Mouse (Mus musculus) kidney, adult 2 months (tissue): ENCODE data around the gene Olfr922. TPM values are rescaled to one million over a fixed set of nuclear protein-coding genes. Genes with fewer than 3 reads are reported as not detected.

Experiments
- DNase-seq: peaks from one replicate; pipeline ENCODE4 v3.0.0; 2021
- H3K27ac ChIP-seq: fragments of 200-500 bp; 2 replicates; pipeline ENCODE4 v1.5.1; 2012; ENCODE audit warnings: low read depth, low read length, control low read depth, inconsistent platforms; ENCODE audit not compliant: insufficient read depth
- H3K27me3 ChIP-seq: fragments of 200-500 bp; replicated peaks from 2 replicates; pipeline ENCODE4 v1.6.1; 2012; ENCODE audit warnings: mild to moderate bottlenecking, moderate library complexity, low read length, inconsistent platforms; ENCODE audit not compliant: control insufficient read depth, insufficient read depth
- H3K36me3 ChIP-seq: fragments of 200-500 bp; 2 replicates; pipeline ENCODE4 v1.6.1; 2012; ENCODE audit warnings: mild to moderate bottlenecking, moderate library complexity, low read length, inconsistent platforms; ENCODE audit not compliant: control insufficient read depth, insufficient read depth
- H3K4me1 ChIP-seq: fragments of 200-500 bp; 2 replicates; pipeline ENCODE4 v1.6.1; 2011; ENCODE audit warnings: low read length; ENCODE audit not compliant: control insufficient read depth, insufficient read depth
- H3K4me3 ChIP-seq: fragments of 200-500 bp; 2 replicates; pipeline ENCODE4 v1.5.1; 2011; ENCODE audit warnings: mild to moderate bottlenecking, low read depth, low read length, control low read depth; ENCODE audit not compliant: insufficient read depth
- CTCF ChIP-seq: fragments of 200-500 bp; conservative IDR thresholded peaks from 2 replicates; pipeline ENCODE4 v1.5.1; 2011; ENCODE audit warnings: low read depth, mild to moderate bottlenecking, control low read depth, low read length, moderate library complexity, mixed read lengths; ENCODE audit not compliant: insufficient read depth, insufficient read length
- POLR2A ChIP-seq: fragments of 200-500 bp; IDR thresholded peaks from one replicate; pipeline ENCODE4 v1.6.1; 2011; ENCODE audit warnings: low read depth, low read length, control low read depth
- WGBS: fragments of 180-500 bp; shearing (Covaris S2); methylation state at CpG from one replicate; pipeline ENCODE4 v1.1.7; 2018; 5-methylcytosine and 5-hydroxymethylcytosine counted together
- polyA plus RNA-seq: library from polyadenylated mRNA; depleted of rRNA; stranded (reverse); fragments of >200 nt; gene quantifications from 2 replicates; pipeline ENCODE4 v1.2.3, GENCODE M21; 2012; rRNA removed

Gene Olfr922
- not detected in 2 replicates for polyA plus RNA-seq

DNA sequence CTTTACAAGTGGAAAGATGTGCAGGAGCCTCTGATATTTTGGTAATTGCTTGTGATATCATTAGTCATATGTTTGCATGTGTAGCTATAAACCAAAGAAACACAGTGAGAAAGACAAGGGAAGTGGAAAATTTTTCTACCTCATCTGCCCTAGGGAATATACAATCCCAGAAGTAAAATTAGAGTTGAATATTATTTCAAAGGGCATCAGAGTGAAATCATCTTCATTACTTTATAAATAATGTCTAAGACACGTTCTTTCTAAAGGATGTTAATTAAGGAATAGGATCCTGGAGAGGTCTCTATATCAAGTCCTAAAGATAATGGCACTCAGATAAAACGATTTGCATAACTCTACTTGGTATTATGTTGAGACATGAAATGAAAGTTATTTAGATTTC, at the start of gene Olfr922:
Gene Olfr922, plus strand, starts transcription at position 301 of the 400 bp plus-strand sequence.
- Histone ChIP-seq H3K36me3 (no peaks in the 10 kb centered on the region), H3K27me3 (no peaks in the 10 kb centered on the region), H3K4me1 (no peaks in the 10 kb centered on the region), H3K27ac (no peak within 1 kb of the TSS), H3K4me3 (no peak within 1 kb of the TSS)
- no peak for DNase-seq
- WGBS, result 56% methylated on average over 2 of the region's 2 CpGs
- TF ChIP-seq CTCF (no peak), POLR2A (no peak)

DNA sequence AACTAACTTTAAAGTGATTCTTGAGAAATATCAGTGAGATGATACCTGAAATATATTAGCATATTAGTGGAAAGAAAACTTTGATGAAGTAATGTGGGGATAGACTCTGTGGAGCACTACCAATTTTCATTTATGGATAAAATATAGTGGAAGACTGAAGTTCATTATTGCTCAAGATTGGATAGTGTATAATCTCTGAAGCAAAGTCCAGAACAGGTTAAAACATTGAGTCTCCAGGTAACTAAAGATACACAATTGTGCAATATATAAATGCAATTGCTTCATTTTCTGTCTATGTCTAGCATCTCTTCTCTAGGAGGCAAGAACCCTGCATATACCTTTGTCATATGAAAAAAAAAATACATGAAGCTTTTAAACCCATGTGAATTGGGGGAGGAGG, 41.6 kb upstream of the Olfr922 start, which contains the start of gene Olfr921:
Gene Olfr921, plus strand, starts transcription at position 301 of the 400 bp plus-strand sequence.
- Histone ChIP-seq H3K4me1 (no peaks in the 10 kb centered on the region), H3K27ac (no peak within 1 kb of the TSS), H3K36me3 (no peaks in the 10 kb centered on the region), H3K27me3 (no peaks in the 10 kb centered on the region), H3K4me3 (no peak within 1 kb of the TSS)
- TF ChIP-seq CTCF, result no peak
- no peak for TF ChIP-seq POLR2A
- DNase-seq, result no peak

GRCm38 (mm10) chr9:38792689-38793088, 21.7 kb upstream of the Olfr922 start:
- TF ChIP-seq CTCF, result no peak
- TF ChIP-seq POLR2A, result no peak
- no peaks in the 10 kb centered on the region for H3K4me1 ChIP-seq
- WGBS, result 84% methylated on average over 2 of the region's 2 CpGs
- no peak overlapping the region for H3K27ac ChIP-seq
- no peaks in the 10 kb centered on the region; the same call in 1 of the 2 replicates for H3K27me3 ChIP-seq
- H3K4me3 ChIP-seq, result no peak overlapping the region
- no peak for DNase-seq
- no peaks in the 10 kb centered on the region for H3K36me3 ChIP-seq

GRCm38 (mm10) chr9:38805696-38806095, 8.7 kb upstream of the Olfr922 start:
- no peak overlapping the region for H3K27ac ChIP-seq
- TF ChIP-seq CTCF (no peak), POLR2A (no peak)
- H3K4me3 ChIP-seq, result no peak overlapping the region
- H3K27me3 ChIP-seq, result no peaks in the 10 kb centered on the region
- H3K4me1 ChIP-seq, result no peaks in the 10 kb centered on the region
- H3K36me3 ChIP-seq, result no peaks in the 10 kb centered on the region
- DNase-seq, result no peak

DNA sequence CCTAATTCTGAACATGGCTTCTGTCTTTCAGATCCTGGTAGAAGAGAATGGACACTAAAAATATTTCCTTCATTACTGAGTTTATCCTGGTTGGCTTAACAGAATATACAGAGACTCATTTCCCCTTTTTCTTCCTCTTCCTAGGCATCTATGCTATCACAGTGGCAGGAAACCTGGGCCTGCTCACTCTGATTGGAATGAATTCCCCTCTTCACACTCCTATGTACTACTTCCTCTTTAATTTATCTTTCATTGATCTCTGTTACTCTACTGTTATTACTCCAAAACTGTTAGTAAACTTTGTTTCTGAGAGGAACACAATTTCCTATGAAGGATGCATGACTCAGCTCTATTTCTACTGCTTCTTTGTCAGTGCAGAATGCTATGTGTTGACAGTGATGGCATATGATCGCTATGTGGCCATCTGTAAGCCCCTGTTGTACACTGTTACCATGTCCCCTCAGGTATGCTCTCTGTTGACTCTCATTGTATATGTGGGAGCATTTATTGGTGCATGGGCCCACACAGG, 1.1 kb downstream of the Olfr922 start:
- no peak overlapping the region for H3K27ac ChIP-seq
- TF ChIP-seq CTCF, result no peak
- no peak for TF ChIP-seq POLR2A
- no peak overlapping the region for H3K4me3 ChIP-seq
- H3K4me1 ChIP-seq, result no peaks in the 10 kb centered on the region
- no peak for DNase-seq
- H3K27me3 ChIP-seq, result no peaks in the 10 kb centered on the region
- H3K36me3 ChIP-seq, result no peaks in the 10 kb centered on the region
- WGBS, result 79% methylated on average over 1 of the region's 1 CpGs

DNA sequence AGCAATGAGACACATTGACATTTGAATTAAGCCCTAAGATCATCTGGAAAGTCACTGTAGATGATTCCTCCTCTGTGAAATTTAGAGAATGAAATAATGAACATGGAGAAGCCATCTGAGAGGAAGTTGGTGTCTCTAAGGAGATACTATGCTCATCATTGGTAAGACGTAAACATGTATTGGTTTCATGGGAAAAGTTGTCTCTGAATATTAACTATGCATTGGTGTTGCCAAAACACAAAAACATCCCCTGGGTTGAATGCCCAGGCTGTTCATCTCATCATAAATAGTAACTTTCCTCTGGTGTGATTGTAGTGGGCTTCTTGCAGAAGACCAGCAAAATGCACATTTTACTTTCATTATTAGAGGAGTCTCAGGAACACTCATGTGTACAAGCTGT, 11.8 kb downstream of the Olfr922 start, which contains the start of gene Olfr923:
Gene Olfr923, plus strand, starts transcription at position 301 of the 400 bp plus-strand sequence.
- Histone ChIP-seq H3K4me1 (no peaks in the 10 kb centered on the region), H3K4me3 (no peak within 1 kb of the TSS), H3K27ac (no peak within 1 kb of the TSS), H3K36me3 (no peaks in the 10 kb centered on the region), H3K27me3 (no peaks in the 10 kb centered on the region)
- WGBS, result 79% methylated on average over 1 of the region's 1 CpGs
- TF ChIP-seq POLR2A (no peak), CTCF (no peak)
- DNase-seq, result no peak

- Histone ChIP-seq H3K4me1 (no peaks in the 10 kb centered on the region), H3K27ac (no peak overlapping the region), H3K27me3 (no peaks in the 10 kb centered on the region), H3K36me3 (no peaks in the 10 kb centered on the region), H3K4me3 (no peak overlapping the region)
- TF ChIP-seq POLR2A (no peak), CTCF (no peak)
- WGBS, result 79% methylated on average over 2 of the region's 2 CpGs
- no peak for DNase-seq
Observed at GRCm38 (mm10) chr9:38833027-38833426, 18.6 kb downstream of the Olfr922 start.
